Mouse (Mus musculus) MEL (cell line): Measurements from ENCODE around the gene Spaca6.

ENCODE experiments used
- CHD1 ChIP-seq: IDR thresholded peaks from 2 replicates; pipeline ENCODE4 v1.6.1; 2012; ENCODE audit warnings: low read depth, mild to moderate bottlenecking, inconsistent platforms, low read length, improper control_type of control experiment
- CTCF ChIP-seq, 3 experiments: IDR thresholded peaks in 2 of 3; conservative IDR thresholded peaks in 1 of 3; 2 replicates each; pipeline ENCODE4 v1.5.1; 2011 to 2012; ENCODE audit warnings: low read length in 3 of 3, low read depth in 2 of 3, mild to moderate bottlenecking in 2 of 3, improper control_type of control experiment in 1 of 3, inconsistent platforms in 1 of 3, mixed read lengths in 1 of 3, moderate library complexity in 1 of 3; ENCODE audit not compliant: control insufficient read depth in 1 of 3, insufficient read depth in 1 of 3, poor library complexity in 1 of 3, severe bottlenecking in 1 of 3
- EP300 ChIP-seq, 2 experiments: IDR thresholded peaks; 2 replicates each; pipeline ENCODE4 v1.6.1; 2011; ENCODE audit warnings: improper control_type of control experiment in 2 of 2, low read length in 2 of 2, low read depth in 1 of 2, mild to moderate bottlenecking in 1 of 2
- GATA1 ChIP-seq: IDR thresholded peaks from 2 replicates; pipeline ENCODE4 v1.6.1; 2011; ENCODE audit warnings: low read depth, low read length, improper control_type of control experiment
- MXI1 ChIP-seq: IDR thresholded peaks from 2 replicates; pipeline ENCODE4 v1.6.1; 2011; ENCODE audit warnings: mild to moderate bottlenecking, low read depth, low read length, improper control_type of control experiment
- NELFE ChIP-seq: IDR thresholded peaks from 2 replicates; pipeline ENCODE4 v1.6.1; 2011; ENCODE audit warnings: low read depth, low read length, improper control_type of control experiment
- POLR2A ChIP-seq, 2 experiments: IDR thresholded peaks; 2 replicates each; pipeline ENCODE4 v1.6.1; 2011 to 2012; ENCODE audit warnings: low read length in 2 of 2, mild to moderate bottlenecking in 2 of 2, control low read depth in 1 of 2, improper control_type of control experiment in 1 of 2, low read depth in 1 of 2, moderate library complexity in 1 of 2; ENCODE audit not compliant: control insufficient read depth in 1 of 2, insufficient read depth in 1 of 2, poor library complexity in 1 of 2
- POLR2AphosphoS2 ChIP-seq: IDR thresholded peaks from 2 replicates; pipeline ENCODE4 v1.6.1; 2011; ENCODE audit warnings: low read length, improper control_type of control experiment
- USF1 ChIP-seq: IDR thresholded peaks from 2 replicates; pipeline ENCODE4 v1.6.1; 2014; ENCODE audit warnings: low read depth, mild to moderate bottlenecking, inconsistent platforms, low read length, improper control_type of control experiment, moderate library complexity
- ZNF384 ChIP-seq: IDR thresholded peaks from 2 replicates; pipeline ENCODE4 v1.6.1; 2012; ENCODE audit warnings: low read depth, mild to moderate bottlenecking, inconsistent platforms, low read length, improper control_type of control experiment

- TF ChIP-seq CHD1, result no peak
- no peak for TF ChIP-seq CTCF (IDR thresholded peaks at IDR 0.05 in 2 of 3, conservative IDR thresholded peaks at IDR 0.05 in 1 of 3; ENCODE audit: control insufficient read depth in 1 of 3, insufficient read depth in 1 of 3, low read depth in 2 of 3, low read length in 3 of 3, poor library complexity in 1 of 3, severe bottlenecking in 1 of 3)
- TF ChIP-seq POLR2AphosphoS2, result no peak
- TF ChIP-seq POLR2A (IDR thresholded peaks at IDR 0.05; ENCODE audit: control insufficient read depth in 1 of 2, insufficient read depth in 1 of 2, low read depth in 1 of 2, low read length in 2 of 2, poor library complexity in 1 of 2), result no peak
- no peak for TF ChIP-seq MXI1
- no peak for TF ChIP-seq USF1
- no peak for TF ChIP-seq EP300 (IDR thresholded peaks at IDR 0.05; ENCODE audit: low read depth in 1 of 2, low read length in 2 of 2)
- TF ChIP-seq ZNF384, result no peak
- TF ChIP-seq NELFE, result no peak
- TF ChIP-seq GATA1, result no peak
These were observed 9.1 kb downstream of the Spaca6 start for GRCm38 (mm10) chr17:17836101-17836500.
